ENCODE assay signal across 8 mouse cellular contexts in genomic region chr15:97828221-97828842, GRCm38 (mm10). TPM values are rescaled to one million over a fixed set of nuclear protein-coding genes. Genes with fewer than 3 reads are reported as not detected.
DNase-seq lines count a peak whose midpoint lies in the region; ATAC-seq and TF ChIP-seq lines count a peak whose summit lies in the region.

No protein-coding gene starts in this region.

- H3K27me3 ChIP-seq in limb, embryonic 11.5 days (ENCODE audit: control insufficient read depth, insufficient read depth, low read length) = no peaks in the 10 kb centered on the region
- H3K27me3 ChIP-seq in stomach, embryonic 15.5 days (replicated peaks) = no peaks in the 10 kb centered on the region

- H3K4me3 ChIP-seq in gastrocnemius, adult 2 months = peak overlapping the region; percentile 85
- no peak overlapping the region for H3K4me3 ChIP-seq in limb, embryonic 11.5 days (ENCODE audit: low read depth, low read length)
- peak overlapping the region; percentile 9; the same call in 1 of the 2 replicates for H3K4me3 ChIP-seq in stomach, embryonic 15.5 days (replicated peaks)

- H3K27ac ChIP-seq in gastrocnemius, adult 2 months = peak overlapping the region; percentile 89
- H3K27ac ChIP-seq in limb, embryonic 11.5 days (replicated peaks; ENCODE audit: low read depth, low read length) = peak overlapping the region; percentile 15
- peak overlapping the region; percentile 95 for H3K27ac ChIP-seq in stomach, embryonic 15.5 days

- peaks cover 53% of the 10 kb centered on the region for H3K4me1 ChIP-seq in limb, embryonic 11.5 days (ENCODE audit: control insufficient read depth, insufficient read depth, low read length)
- H3K4me1 ChIP-seq in stomach, embryonic 15.5 days = peaks cover 68% of the 10 kb centered on the region

- intact Hi-C loops in gastrocnemius, adult 2 months (cut with DNase I) = no loop called here

- H3K9ac ChIP-seq in limb, embryonic 11.5 days (ENCODE audit: low read length) = no peak overlapping the region
- no peak overlapping the region for H3K9ac ChIP-seq in stomach, embryonic 15.5 days

- no peak for DNase-seq in gastrocnemius, adult 2 months
- DNase-seq in gastrocnemius, adult 8-10 months (ENCODE audit: low spot score in 2 of 2) = no peak
- DNase-seq in right cerebral cortex, adult 18-20 months = peak; percentile 72
- no peak for DNase-seq in right cerebral cortex, postnatal 4 days
- no peak for DNase-seq in limb, embryonic 11.5 days (ENCODE audit: low spot score)
- no peak for DNase-seq in spleen, postnatal 36 days (ENCODE audit: low spot score in 2 of 2)

- H3K4me2 ChIP-seq in limb, embryonic 11.5 days (ENCODE audit: low read depth, severe bottlenecking) = peak overlapping the region; percentile 84; the same call in 1 of the 2 replicates
- peak overlapping the region; percentile 82 for H3K4me2 ChIP-seq in stomach, embryonic 15.5 days

- 52% methylated on average over 6 of the region's 6 CpGs for WGBS in limb, embryonic 11.5 days
- WGBS in stomach, embryonic 15.5 days = 32% methylated on average over 6 of the region's 6 CpGs

- H3K9me3 ChIP-seq in limb, embryonic 11.5 days (ENCODE audit: control insufficient read depth, low read length) = no peaks in the 10 kb centered on the region
- H3K9me3 ChIP-seq in stomach, embryonic 15.5 days = no peaks in the 10 kb centered on the region

- no peak for ATAC-seq in limb, embryonic 11.5 days (ENCODE audit: insufficient number of reproducible peaks, low FRiP score, low TSS enrichment, low read depth)
- ATAC-seq in stomach, embryonic 15.5 days (ENCODE audit: insufficient read depth, low FRiP score, low read depth) = no peak
- no peak for ATAC-seq in activated CD4-positive, CD25-positive, alpha-beta regulatory T cell, adult 4 months

- H3K36me3 ChIP-seq in limb, embryonic 11.5 days (ENCODE audit: control insufficient read depth, insufficient read depth, low read length) = no peaks in the 10 kb centered on the region; the same call in 1 of the 2 replicates
- no peaks in the 10 kb centered on the region for H3K36me3 ChIP-seq in stomach, embryonic 15.5 days

- no peak for TF ChIP-seq CTCF in gastrocnemius, adult 2 months (IDR thresholded peaks at IDR 0.05)

RNA-seq across cellular contexts. Expression of gene Hdac7, which starts 16.0 kb away (rescaled TPM):
- total RNA-seq in gastrocnemius, adult 2 months (2021) = 10 to 100 TPM; 10.2 to 11.6 TPM
- 1 to 10 TPM; 5.8 to 9.6 (median 9.3) TPM for total RNA-seq in gastrocnemius, adult 8-10 months (2022)
- polyA plus RNA-seq in limb, embryonic 11.5 days (2014; fragmentation: Nextera tagmentation; extraction: Ambion mirVana) = 25.4 and 26.8 TPM in 2 replicates
- 22.1 and 23.6 TPM in 2 replicates for polyA plus RNA-seq in stomach, embryonic 15.5 days (2015; fragmentation: Nextera tagmentation; extraction: Ambion mirVana)
- 10 to 100 TPM; 58.8 to 69.5 TPM for polyA plus RNA-seq in activated CD4-positive, CD25-positive, alpha-beta regulatory T cell, adult 4 months (2017; shearing (Covaris generic))

RNA-seq across cellular contexts. Expression of gene Slc48a1, which starts 50.0 kb away (rescaled TPM):
- total RNA-seq in gastrocnemius, adult 2 months (2021) = 10 to 100 TPM; 44.5 to 47.1 TPM
- 10 to 100 TPM; 40.0 to 52.7 (median 47.3) TPM for total RNA-seq in gastrocnemius, adult 8-10 months (2022)
- polyA plus RNA-seq in limb, embryonic 11.5 days (2014; fragmentation: Nextera tagmentation; extraction: Ambion mirVana) = 20.0 and 24.8 TPM in 2 replicates
- polyA plus RNA-seq in stomach, embryonic 15.5 days (2015; fragmentation: Nextera tagmentation; extraction: Ambion mirVana) = 29.6 and 41.9 TPM in 2 replicates
- 10 to 100 TPM; 23.6 to 29.0 TPM for polyA plus RNA-seq in activated CD4-positive, CD25-positive, alpha-beta regulatory T cell, adult 4 months (2017; shearing (Covaris generic))

Comparison
In these comparisons a context has a peak if more than half of its experiments do, and no peak if none do; other contexts are left out.
1. H3K27ac ChIP-seq: peak in every context shown above with its lines; median percentile 95 in stomach, embryonic 15.5 days; 89 in gastrocnemius, adult 2 months; 15 in limb, embryonic 11.5 days.